8 mouse cellular contexts compared by ENCODE assay signal in the genomic region with DNA sequence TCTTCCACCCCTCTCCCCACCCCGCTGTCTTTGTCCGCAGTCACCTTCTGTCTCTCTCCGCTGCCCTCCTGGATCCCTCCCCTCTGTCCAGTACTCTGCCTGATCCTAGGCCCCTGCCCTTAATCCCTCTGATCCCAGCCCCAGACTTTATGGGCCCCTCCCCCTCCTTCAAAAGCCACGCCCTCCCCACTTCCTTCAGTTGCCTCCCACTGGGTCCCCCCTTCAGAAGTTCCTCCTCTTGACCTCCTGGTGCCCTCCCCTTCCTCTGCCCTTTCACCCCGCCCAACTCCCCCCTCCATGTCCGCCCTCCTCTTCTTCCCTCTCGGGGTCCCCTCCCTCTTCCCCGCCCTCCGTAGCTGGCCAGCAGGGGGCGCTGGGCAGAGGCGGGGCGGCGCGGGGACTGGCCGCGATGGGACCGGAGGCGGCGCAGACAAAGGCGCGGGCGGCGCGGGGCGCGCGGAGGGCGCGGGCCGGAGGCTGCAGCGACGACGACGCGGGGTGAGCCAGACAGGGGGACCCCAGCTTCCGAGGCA. TPM values are rescaled to one million over a fixed set of nuclear protein-coding genes. Genes with fewer than 3 reads are reported as not detected.
DNase-seq lines count a peak whose midpoint lies in the region; ATAC-seq and TF ChIP-seq lines count a peak whose summit lies in the region.

A gene (plus strand): TSS at position 225 of the 533 bp plus-strand sequence.

- DNase-seq in ZHBTc4 (ENCODE audit: low read depth, low spot score): peak; percentile 97
- DNase-seq in gastrocnemius, postnatal 10 days: peak; percentile 92
- peak; percentile 88 for DNase-seq in induced T-regulatory cell, adult 2 months (ENCODE audit: low read depth)
- DNase-seq in left cerebral cortex, adult 9 months (ENCODE audit: low spot score in 2 of 2): peak; percentile 48 to 76
- DNase-seq in right cerebral cortex, postnatal 14 days: peak; percentile 76
- DNase-seq in urinary bladder, postnatal 36 days (ENCODE audit: low spot score in 2 of 2): peak; percentile 83 to 90

- H3K4me3 ChIP-seq in cortical plate, adult 2 months (ENCODE audit: insufficient read depth, low read length): peak within 1 kb of the TSS; percentile 60

- ATAC-seq in megakaryocyte progenitor cell, adult 5-6 weeks (replicated peaks; ENCODE audit: poor library complexity): peak; percentile 93

- H3K4me1 ChIP-seq in cortical plate, adult 2 months (ENCODE audit: control insufficient read depth, insufficient read depth, low read length): 0 out of 2 replicates have a peak, but pooled peaks cover 1% of the 10 kb centered on the region

- no peak for TF ChIP-seq POLR2A in cortical plate, adult 2 months (IDR thresholded peaks at IDR 0.05; ENCODE audit: extremely low read depth, insufficient read depth, low read length)

- TF ChIP-seq CTCF in cortical plate, adult 2 months (IDR thresholded peaks at IDR 0.05; ENCODE audit: extremely low read depth, insufficient read depth, low read length): peak; percentile 27; the same call in 1 of the 2 replicates

- peak within 1 kb of the TSS; percentile 79 for H3K27ac ChIP-seq in cortical plate, adult 2 months (ENCODE audit: insufficient read depth, low read length)

RNA-seq across cellular contexts. Expression of the gene that starts here (rescaled TPM):
- 11.6 and 22.6 TPM in 2 replicates for polyA plus RNA-seq in cortical plate, adult 2 months (2012; rRNA removed)
- 10 to 100 TPM; 12.3 to 19.8 TPM for total RNA-seq in gastrocnemius, postnatal 10 days (2021)
- 4.2 and 5.8 TPM in 2 replicates for total RNA-seq in megakaryocyte progenitor cell, adult 5-6 weeks (2015)
- total RNA-seq in megakaryocyte progenitor cell, adult 5-6 weeks (2017): 8.9 and 9.9 TPM in 2 replicates

Comparison
In these comparisons a context has a peak if more than half of its experiments do, and no peak if none do; other contexts are left out.
1. Peak in every context shown above with its lines: DNase-seq, ATAC-seq, H3K4me3 ChIP-seq and H3K27ac ChIP-seq.